Mouse (Mus musculus) heart, embryonic 14.5 days (tissue): ENCODE measurements around the gene Plxnb2. TPM values are rescaled to one million over a fixed set of nuclear protein-coding genes. Genes with fewer than 3 reads are reported as not detected.

ENCODE experiments used
- ATAC-seq: fragments of 200-750 bp; cut with Nextera tagmentation; 2 replicates; pipeline ENCODE4 v1.8.0; 2017; ENCODE audit warnings: low read depth, moderate TSS enrichment; ENCODE audit not compliant: insufficient number of reproducible peaks, insufficient read depth, low FRiP score
- H3K27ac ChIP-seq, 2 experiments: fragments of 200-500 bp in 1 of 2; fragments of 300-500 bp in 1 of 2; sonication (generic) in 1 of 2; replicated peaks in 1 of 2; 2 replicates each; pipeline ENCODE4 v1.5.1; 2012 to 2014; ENCODE audit warnings: low read depth in 2 of 2, low read length in 2 of 2, control low read depth in 1 of 2, mild to moderate bottlenecking in 1 of 2, mixed read lengths in 1 of 2; ENCODE audit not compliant: control insufficient read depth in 1 of 2, insufficient read depth in 1 of 2
- H3K27me3 ChIP-seq: fragments of 300-500 bp; sonication (generic); 2 replicates; pipeline ENCODE4 v1.6.1; 2014; ENCODE audit warnings: mild to moderate bottlenecking, low read length, control low read depth; ENCODE audit not compliant: control insufficient read depth, insufficient read depth
- H3K36me3 ChIP-seq: fragments of 300-500 bp; sonication (generic); 2 replicates; pipeline ENCODE4 v1.6.1; 2014; ENCODE audit warnings: mild to moderate bottlenecking, control low read depth, low read length, mixed read lengths; ENCODE audit not compliant: control insufficient read depth, insufficient read depth
- H3K4me1 ChIP-seq, 2 experiments: fragments of 200-500 bp in 1 of 2; fragments of 300-500 bp in 1 of 2; sonication (generic) in 1 of 2; 2 replicates each; pipeline ENCODE4 v1.6.1; 2012 to 2014; ENCODE audit warnings: low read length in 2 of 2, control low read depth in 1 of 2, mixed read lengths in 1 of 2; ENCODE audit not compliant: control insufficient read depth in 2 of 2, insufficient read depth in 2 of 2
- H3K4me2 ChIP-seq: fragments of 300-500 bp; sonication (generic); 2 replicates; pipeline ENCODE4 v1.6.1; 2014; ENCODE audit warnings: mild to moderate bottlenecking, low read length
- H3K4me3 ChIP-seq, 2 experiments: fragments of 200-500 bp in 1 of 2; fragments of 300-500 bp in 1 of 2; sonication (generic) in 1 of 2; 2 replicates each; pipeline ENCODE4 v1.5.1; 2012 to 2014; ENCODE audit warnings: low read length in 2 of 2, mild to moderate bottlenecking in 2 of 2, control low read depth in 1 of 2, low read depth in 1 of 2, moderate library complexity in 1 of 2; ENCODE audit not compliant: control insufficient read depth in 1 of 2, insufficient read depth in 1 of 2
- H3K9ac ChIP-seq: fragments of 300-500 bp; sonication (generic); 2 replicates; pipeline ENCODE4 v1.6.1; 2014; ENCODE audit warnings: mild to moderate bottlenecking, low read length
- H3K9me3 ChIP-seq: fragments of 300-500 bp; sonication (generic); 2 replicates; pipeline ENCODE4 v1.6.1; 2016; ENCODE audit warnings: low read length, control low read depth; ENCODE audit not compliant: control insufficient read depth
- WGBS: fragments of 180-500 bp; shearing (Covaris S2); extraction: QIAGEN DNeasy Blood & Tissue Kit; methylation state at CpG from one replicate; pipeline ENCODE4 v1.1.7; 2014; 5-methylcytosine and 5-hydroxymethylcytosine counted together
- polyA plus RNA-seq: library from polyadenylated mRNA; unstranded; fragments of >200 nt; fragmentation: Nextera tagmentation; extraction: Ambion mirVana; gene quantifications from 2 replicates; pipeline ENCODE4 v1.2.1, GENCODE M21; 2014

Gene Plxnb2
- polyA plus RNA-seq, 1 experiment from 2014 or later: 99.3 TPM

DNA sequence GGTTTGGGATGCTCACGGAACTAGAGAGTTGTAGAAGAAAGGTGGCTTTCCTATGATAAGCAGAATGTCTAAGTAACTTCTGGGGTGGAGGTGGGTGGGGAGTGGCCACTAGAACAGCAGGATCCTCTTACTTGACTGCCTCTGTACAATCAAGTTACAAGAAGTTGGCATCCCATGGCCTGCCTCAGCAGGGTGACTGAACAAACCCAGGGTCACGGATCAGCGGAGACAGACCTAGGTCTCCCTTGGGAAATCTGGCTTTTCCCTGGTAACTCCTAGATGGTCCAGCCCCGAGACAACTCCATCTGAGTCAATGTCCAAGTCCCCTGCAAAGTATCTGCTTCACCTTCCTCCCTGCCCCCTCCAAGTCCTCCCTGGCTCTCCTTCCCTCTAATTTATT is 32.7 kb downstream of the Plxnb2 start:
- no peak overlapping the region for H3K9ac ChIP-seq
- H3K9me3 ChIP-seq: no peaks in the 10 kb centered on the region
- H3K36me3 ChIP-seq: no peaks in the 10 kb centered on the region
- WGBS: 62% methylated on average over 4 of the region's 4 CpGs
- peaks cover 52% of the 10 kb centered on the region for H3K27me3 ChIP-seq
- peaks cover 9 to 19% of the 10 kb centered on the region in 2 experiments for H3K4me1 ChIP-seq
- no peak overlapping the region for H3K27ac ChIP-seq
- H3K4me3 ChIP-seq: no peak overlapping the region
- no peak overlapping the region for H3K4me2 ChIP-seq
- no peak for ATAC-seq

DNA sequence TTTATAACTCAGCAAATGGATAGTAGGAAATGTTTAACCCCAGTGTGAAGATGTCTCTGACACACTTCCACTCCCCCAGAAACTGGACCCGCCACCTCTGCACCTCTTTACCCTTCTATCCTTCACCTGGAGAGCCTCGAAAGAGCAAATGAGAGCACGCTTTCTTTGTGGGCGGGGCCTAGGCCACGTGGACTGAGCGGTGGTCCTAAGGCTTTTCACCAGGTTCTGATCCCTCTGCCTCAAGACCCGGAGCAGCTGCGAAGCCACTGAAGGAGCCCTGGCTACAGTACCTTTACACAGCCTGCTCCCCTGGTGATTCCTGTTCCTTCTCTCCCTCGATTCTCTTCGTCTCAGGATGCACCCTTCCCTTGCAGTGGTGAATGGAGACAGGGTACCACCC is 33.1 kb downstream of the Plxnb2 start:
- WGBS: 24% methylated on average over 10 of the region's 10 CpGs
- Histone ChIP-seq H3K27ac (no peak overlapping the region), H3K9me3 (no peaks in the 10 kb centered on the region), H3K36me3 (no peaks in the 10 kb centered on the region), H3K9ac (no peak overlapping the region), H3K4me3 (no peak overlapping the region), H3K4me2 (peak overlapping the region; percentile 52; the same call in 1 of the 2 replicates), H3K4me1 (peaks cover 9 to 19% of the 10 kb centered on the region in 2 experiments), H3K27me3 (peaks cover 52% of the 10 kb centered on the region)
- no peak for ATAC-seq

DNA sequence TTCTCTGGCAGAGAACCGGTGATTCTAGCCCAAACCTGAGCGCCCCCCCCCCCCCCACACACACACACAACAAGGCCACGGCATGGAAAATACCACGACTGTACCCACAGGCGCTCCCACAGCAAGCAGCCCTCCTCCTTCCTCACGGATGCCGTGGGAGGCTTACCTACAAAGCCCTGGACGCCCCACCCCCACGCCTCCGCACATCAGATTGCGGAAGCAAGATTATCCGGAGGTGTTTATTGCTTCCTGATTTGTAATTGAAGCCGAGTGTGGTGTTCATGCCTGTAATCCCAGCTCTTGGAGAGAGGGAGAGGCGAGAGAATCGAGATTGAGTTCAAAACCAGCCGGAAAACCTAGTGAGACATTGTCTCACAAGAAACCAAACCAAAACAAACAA is 33.6 kb downstream of the Plxnb2 start:
- Histone ChIP-seq H3K9ac (no peak overlapping the region), H3K36me3 (no peaks in the 10 kb centered on the region), H3K4me3 (peak overlapping the region in 1 of 2 experiments; percentile 25; a peak in 2 of 4 replicates), H3K4me1 (peaks cover 9 to 19% of the 10 kb centered on the region in 2 experiments), H3K27me3 (peaks cover 57% of the 10 kb centered on the region), H3K27ac (no peak overlapping the region), H3K4me2 (peak overlapping the region; percentile 52), H3K9me3 (no peaks in the 10 kb centered on the region)
- no peak for ATAC-seq
- WGBS: 10% methylated on average over 16 of the region's 16 CpGs

DNA sequence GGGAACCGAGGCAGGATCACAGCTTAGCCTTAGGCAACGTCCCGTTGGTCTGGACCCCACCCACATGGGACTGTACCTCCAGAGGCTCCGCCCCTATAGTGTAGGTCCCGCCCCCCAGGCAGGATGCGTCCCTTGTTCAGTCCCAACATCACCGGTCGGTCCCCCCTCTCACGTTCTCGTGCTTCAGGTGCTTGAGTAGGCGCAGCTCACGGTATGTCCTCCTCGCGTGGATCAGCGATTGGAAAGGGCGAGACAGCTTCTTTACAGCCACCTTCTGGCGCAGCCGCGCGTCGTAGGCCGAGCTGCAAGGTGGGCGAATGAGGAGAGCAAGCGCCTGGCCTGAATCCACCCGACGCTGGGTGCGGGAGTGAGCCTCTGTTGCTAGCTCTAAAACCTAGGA is 34.1 kb downstream of the Plxnb2 start:
- no peaks in the 10 kb centered on the region for H3K9me3 ChIP-seq
- H3K4me2 ChIP-seq: peak overlapping the region; percentile 52
- 3% methylated on average over 27 of the region's 27 CpGs for WGBS
- no peaks in the 10 kb centered on the region for H3K36me3 ChIP-seq
- ATAC-seq: 0 out of 2 replicates have a peak, but pooled peaks have one; percentile 4
- peak overlapping the region; percentile 12 to 25 for H3K4me3 ChIP-seq
- peaks cover 9 to 19% of the 10 kb centered on the region in 2 experiments for H3K4me1 ChIP-seq
- peaks cover 59% of the 10 kb centered on the region for H3K27me3 ChIP-seq
- no peak overlapping the region for H3K27ac ChIP-seq
- H3K9ac ChIP-seq: peak overlapping the region; percentile 16; the same call in 1 of the 2 replicates

DNA sequence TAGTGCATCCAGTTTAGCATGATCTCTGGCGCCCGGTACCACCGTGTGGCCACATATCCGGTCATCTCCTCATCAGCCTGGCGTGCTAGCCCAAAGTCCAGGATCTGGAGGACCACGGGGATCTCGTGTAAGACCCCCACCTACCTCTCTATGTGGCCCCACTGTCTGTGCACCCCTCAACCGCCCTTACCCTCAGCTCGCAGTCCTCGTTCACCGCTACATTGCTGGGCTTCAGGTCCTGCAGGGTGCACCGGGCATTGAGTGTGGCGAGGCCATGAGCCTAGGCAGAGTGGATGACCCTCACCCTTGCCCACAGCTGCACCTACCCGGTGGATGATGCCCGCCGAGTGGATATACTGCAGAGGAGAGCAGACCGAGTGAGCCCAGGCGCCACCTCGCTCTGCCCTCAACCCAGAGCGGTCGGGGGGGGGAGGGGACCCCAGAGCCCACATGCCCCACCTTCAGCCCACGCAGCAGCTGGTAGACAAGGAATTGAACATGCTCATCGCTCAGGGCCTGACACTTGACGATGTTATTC is 34.7 kb downstream of the Plxnb2 start:
- no peak overlapping the region for H3K27ac ChIP-seq
- no peak overlapping the region for H3K4me2 ChIP-seq
- H3K4me1 ChIP-seq: peaks cover 11 to 21% of the 10 kb centered on the region in 2 experiments
- H3K9me3 ChIP-seq: no peaks in the 10 kb centered on the region
- ATAC-seq: no peak
- 71% methylated on average over 23 of the region's 24 CpGs for WGBS
- no peaks in the 10 kb centered on the region for H3K36me3 ChIP-seq
- H3K27me3 ChIP-seq: peaks cover 66% of the 10 kb centered on the region
- H3K4me3 ChIP-seq: peak overlapping the region in 1 of 2 experiments; percentile 25; a peak in 1 of 4 replicates
- no peak overlapping the region for H3K9ac ChIP-seq

DNA sequence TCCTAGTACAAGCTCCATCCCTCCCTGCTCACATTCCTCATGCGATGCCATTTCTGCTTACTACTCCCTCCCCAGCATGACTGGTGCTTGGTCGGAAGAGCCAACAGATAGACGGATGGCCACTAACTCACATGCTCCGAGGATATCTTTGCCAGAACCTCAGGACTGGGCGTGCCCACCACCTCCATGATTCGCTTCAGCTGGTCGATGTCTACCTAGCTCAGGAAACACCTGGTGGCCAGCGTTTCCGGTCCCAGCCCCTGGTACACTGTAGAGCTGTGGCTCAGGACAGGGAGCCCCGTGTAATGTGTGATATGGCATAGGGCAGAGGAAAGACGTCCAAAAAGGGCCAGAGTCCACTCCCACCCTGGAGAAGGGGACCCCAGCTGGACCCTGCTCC is 35.6 kb downstream of the Plxnb2 start:
- WGBS: 88% methylated on average over 11 of the region's 11 CpGs
- H3K4me1 ChIP-seq: peaks cover 14 to 25% of the 10 kb centered on the region in 2 experiments
- no peaks in the 10 kb centered on the region for H3K9me3 ChIP-seq
- H3K4me3 ChIP-seq: no peak overlapping the region
- H3K36me3 ChIP-seq: no peaks in the 10 kb centered on the region
- no peak overlapping the region for H3K9ac ChIP-seq
- no peak for ATAC-seq
- peaks cover 64% of the 10 kb centered on the region for H3K27me3 ChIP-seq
- no peak overlapping the region for H3K4me2 ChIP-seq
- H3K27ac ChIP-seq: no peak overlapping the region

DNA sequence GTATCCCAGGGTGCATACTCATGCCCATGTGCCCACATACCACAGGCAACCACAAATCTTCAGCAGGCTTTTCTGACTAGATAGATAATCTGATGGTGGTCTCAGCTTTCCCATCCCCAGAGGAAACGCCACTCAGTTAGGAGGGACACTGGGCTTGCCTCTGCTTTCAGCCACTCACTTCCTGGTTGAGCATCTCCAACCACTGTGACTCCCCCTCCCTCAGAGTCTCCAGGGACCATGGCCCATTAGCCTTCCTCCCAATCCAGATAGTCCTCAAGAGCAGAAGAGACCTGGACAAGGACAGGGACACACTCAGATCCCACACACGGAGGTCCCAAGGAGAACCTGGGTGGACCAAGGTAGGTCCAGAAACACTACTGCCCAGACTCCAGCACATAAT is 37.5 kb downstream of the Plxnb2 start:
- H3K9me3 ChIP-seq: no peaks in the 10 kb centered on the region
- 66% methylated on average over 2 of the region's 2 CpGs for WGBS
- no peak overlapping the region for H3K4me3 ChIP-seq
- H3K9ac ChIP-seq: no peak overlapping the region
- no peak for ATAC-seq
- peaks cover 19 to 23% of the 10 kb centered on the region in 2 experiments for H3K4me1 ChIP-seq
- peaks cover 56% of the 10 kb centered on the region for H3K27me3 ChIP-seq
- no peak overlapping the region for H3K27ac ChIP-seq
- no peaks in the 10 kb centered on the region for H3K36me3 ChIP-seq
- H3K4me2 ChIP-seq: no peak overlapping the region

DNA sequence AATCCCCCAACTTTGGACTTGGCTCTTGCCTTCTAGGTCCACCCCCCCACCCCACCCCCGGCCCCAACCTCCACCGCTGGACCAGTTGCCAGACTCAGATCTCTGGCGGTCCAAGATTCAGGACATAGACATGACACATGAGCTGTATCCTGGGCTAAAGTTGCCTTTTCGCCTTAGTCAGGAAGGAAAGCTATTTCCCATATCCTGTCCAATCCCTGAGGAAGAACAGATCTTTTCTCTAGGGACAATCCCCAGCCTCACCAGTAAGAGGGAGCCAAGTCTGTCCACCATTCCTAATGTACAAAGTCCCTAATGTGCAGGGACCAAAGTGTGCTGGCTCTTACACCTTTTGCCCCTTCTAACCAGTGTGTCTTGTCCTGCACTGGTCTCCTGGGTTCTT is 38.7 kb downstream of the Plxnb2 start:
- Histone ChIP-seq H3K9me3 (no peaks in the 10 kb centered on the region), H3K27me3 (peaks cover 44% of the 10 kb centered on the region), H3K27ac (no peak overlapping the region), H3K4me1 (peaks cover 26 to 33% of the 10 kb centered on the region in 2 experiments), H3K4me2 (no peak overlapping the region), H3K36me3 (no peaks in the 10 kb centered on the region), H3K4me3 (no peak overlapping the region), H3K9ac (no peak overlapping the region)
- no peak for ATAC-seq
- 43% methylated on average over 4 of the region's 4 CpGs for WGBS
